Mouse (Mus musculus): Measurements from ENCODE around the gene AI854703. TPM values are rescaled to one million over a fixed set of nuclear protein-coding genes. Genes with fewer than 3 reads are reported as not detected.

The AI854703 gene
- 3.6 TPM for polyA plus RNA-seq (2017; shearing (Covaris generic))

GRCm38 (mm10) chr6:48626464-48626863, at the start of gene AI854703:
TSS of gene AI854703 (plus strand) at chr6:48626764.

GRCm38 (mm10) chr6:48589194-48589750, 37.3 kb upstream of the AI854703 start, which contains the start of gene Gm45021:
TSS of gene Gm45021 (plus strand) at chr6:48589610.

GRCm38 (mm10) chr6:48593158-48594042, 33.2 kb upstream of the AI854703 start, which contains the start of the genes Repin1 and Gm44965:
TSS of gene Repin1 (plus strand) at chr6:48593883.
TSS of gene Gm44965 (plus strand) at chr6:48593941.

DNA sequence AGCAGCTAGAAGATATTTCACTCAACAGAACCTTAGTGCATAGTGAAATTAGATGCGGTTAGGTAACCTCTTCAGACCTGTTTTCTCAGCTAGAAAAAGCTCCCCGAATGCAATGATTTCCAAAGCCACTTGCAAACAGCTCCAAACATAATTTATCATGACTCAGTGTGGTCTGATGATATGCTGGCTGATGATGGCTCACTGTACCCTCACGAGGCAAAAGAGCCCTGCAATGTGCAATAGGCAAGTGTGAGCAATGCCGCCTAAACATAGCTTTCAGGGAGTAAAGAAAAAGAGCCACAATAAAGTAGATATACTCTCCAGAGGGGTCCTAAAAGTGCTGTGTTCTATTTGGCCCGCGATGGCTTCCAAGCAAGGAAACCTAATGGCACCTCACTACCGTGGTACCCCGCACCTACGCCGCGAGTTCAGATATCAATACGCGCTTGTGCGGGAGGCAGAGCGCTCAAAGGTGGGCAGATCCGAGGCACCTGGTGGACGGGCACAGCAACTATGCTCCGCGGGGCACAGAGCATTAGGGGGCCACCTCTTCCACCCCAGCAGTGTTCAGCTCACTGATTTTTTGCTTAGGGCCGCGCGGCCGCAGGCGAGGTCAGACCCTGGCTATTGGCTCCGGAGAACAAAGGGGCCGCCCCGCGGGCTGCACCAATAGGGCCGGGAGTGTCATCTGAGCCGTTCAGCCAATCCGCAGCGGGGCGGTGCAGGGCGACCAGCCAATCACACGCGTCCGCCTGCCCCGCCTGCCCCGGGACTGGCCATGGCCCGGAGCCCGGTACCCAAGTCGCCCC, 25.1 kb upstream of the AI854703 start, which contains the start of gene Zfp775:
Gene Zfp775, plus strand, starts transcription at position 793 of the 809 bp plus-strand sequence.

DNA sequence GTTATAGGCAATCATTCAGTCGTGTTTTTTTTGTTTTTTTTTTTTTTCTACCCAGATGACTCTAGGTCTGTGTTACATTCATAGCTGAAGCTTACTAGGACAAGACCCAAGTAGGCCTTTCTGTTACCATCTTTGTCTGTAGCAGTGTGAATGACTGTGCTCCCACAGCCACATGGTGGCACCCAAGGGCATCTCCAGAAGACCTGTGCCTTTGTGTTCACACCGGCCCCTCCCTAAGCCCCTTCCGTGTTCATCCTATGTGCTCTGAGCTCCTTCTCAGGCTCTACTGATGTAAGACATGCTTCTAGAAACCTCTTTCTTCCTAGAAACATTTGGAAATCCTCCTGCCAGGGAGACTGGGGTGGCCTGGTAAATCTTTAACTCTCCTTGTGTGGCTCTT, 20.4 kb downstream of the AI854703 start, which contains the start of gene Gimap8:
Gene Gimap8, plus strand, starts transcription at position 240 of the 400 bp plus-strand sequence.

DNA sequence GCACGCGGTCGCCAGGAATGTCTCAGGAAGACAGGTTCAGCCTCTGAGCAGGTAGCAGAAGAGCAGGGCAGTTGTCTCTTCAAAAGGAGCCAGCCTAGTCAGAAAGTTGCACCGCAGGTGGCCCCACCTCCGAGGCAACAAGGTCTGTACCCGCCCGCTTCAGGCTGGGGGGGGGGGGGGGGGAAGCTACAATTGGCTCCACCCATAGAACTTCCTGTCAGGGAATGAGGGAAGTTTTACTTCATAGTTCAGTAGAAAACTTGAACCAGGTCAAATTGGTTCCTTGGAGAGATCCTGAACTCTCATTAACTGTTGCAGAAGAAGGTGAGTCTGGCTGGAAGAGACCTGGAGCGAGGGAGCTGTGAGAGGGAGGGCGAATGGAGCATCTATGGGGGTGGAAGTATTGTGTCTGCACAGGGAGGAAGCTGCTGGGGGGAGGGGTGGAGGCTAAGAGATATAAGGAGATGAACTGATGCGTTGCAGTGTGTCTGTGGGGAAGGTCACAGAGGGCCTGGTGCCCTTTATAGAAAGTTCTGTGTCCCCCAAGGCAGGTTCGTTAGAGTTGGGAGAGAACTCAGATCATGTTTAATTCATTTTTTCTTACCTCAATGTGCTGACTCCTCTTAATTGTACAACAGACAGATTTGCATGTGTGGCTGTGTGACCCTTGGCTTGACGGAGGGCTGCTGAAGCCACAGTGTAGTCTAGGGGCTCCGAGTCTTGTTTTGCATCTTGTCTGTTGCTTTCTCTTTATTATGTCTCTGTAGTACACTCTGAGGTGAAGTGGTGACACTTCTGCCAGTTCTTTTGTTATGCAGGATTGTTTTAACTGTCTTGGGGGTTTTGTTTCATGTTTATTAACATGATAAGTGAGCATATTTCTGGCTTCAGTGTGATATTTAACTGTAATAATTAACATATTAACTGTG, 49.6 kb downstream of the AI854703 start, which contains the start of gene Gimap9:
Gene Gimap9, plus strand, starts transcription at position 199 of the 929 bp plus-strand sequence.

Other genes starting within 250 kb of the AI854703 start
- gene Krba1, start 231.2 kb upstream of the AI854703 start, polyA plus RNA-seq (2017; shearing (Covaris generic)), result 33.9 TPM
- gene Zfp467, start 180.9 kb upstream of the AI854703 start, polyA plus RNA-seq (2017; shearing (Covaris generic)), result 17.5 TPM
- 0.32 TPM for gene Sspo, start 178.5 kb upstream of the AI854703 start, polyA plus RNA-seq (2017; shearing (Covaris generic))
- 0.17 TPM for gene Atp6v0e2, start 89.1 kb upstream of the AI854703 start, polyA plus RNA-seq (2017; shearing (Covaris generic))
- gene Lrrc61, start 72.0 kb upstream of the AI854703 start, polyA plus RNA-seq (2017; shearing (Covaris generic)), result 58.0 TPM
- gene Rarres2, start 54.0 kb upstream of the AI854703 start, polyA plus RNA-seq (2017; shearing (Covaris generic)), result 0.70 TPM
- not detected for gene Gm45021, start 37.2 kb upstream of the AI854703 start, polyA plus RNA-seq (2017; shearing (Covaris generic))
- 5.3 TPM for gene Repin1, start 32.9 kb upstream of the AI854703 start, polyA plus RNA-seq (2017; shearing (Covaris generic))
- 1.6 TPM for gene Gm44965, start 32.8 kb upstream of the AI854703 start, polyA plus RNA-seq (2017; shearing (Covaris generic))
- 3.4 TPM for gene Zfp775, start 24.7 kb upstream of the AI854703 start, polyA plus RNA-seq (2017; shearing (Covaris generic))
- 210 TPM for gene Gimap8, start 20.5 kb downstream of the AI854703 start, polyA plus RNA-seq (2017; shearing (Covaris generic))
- gene Gimap9, start 49.4 kb downstream of the AI854703 start, polyA plus RNA-seq (2017; shearing (Covaris generic)), result 321 TPM
- gene Gimap4, start 57.8 kb downstream of the AI854703 start, polyA plus RNA-seq (2017; shearing (Covaris generic)), result 1,867 TPM
- 1,010 TPM for gene Gimap6, start 81.5 kb downstream of the AI854703 start, polyA plus RNA-seq (2017; shearing (Covaris generic))
- 32.1 TPM for gene Gm28053, start 91.8 kb downstream of the AI854703 start, polyA plus RNA-seq (2017; shearing (Covaris generic))
- 594 TPM for gene Gimap7, start 91.9 kb downstream of the AI854703 start, polyA plus RNA-seq (2017; shearing (Covaris generic))
- gene Gimap1, start 112.3 kb downstream of the AI854703 start, polyA plus RNA-seq (2017; shearing (Covaris generic)), result 290 TPM
- 244 TPM for gene Gimap5, start 119.4 kb downstream of the AI854703 start, polyA plus RNA-seq (2017; shearing (Covaris generic))
- 2,373 TPM for gene Gimap3, start 144.1 kb downstream of the AI854703 start, polyA plus RNA-seq (2017; shearing (Covaris generic))
- 6.7 TPM for gene Tmem176a, start 214.2 kb downstream of the AI854703 start, polyA plus RNA-seq (2017; shearing (Covaris generic))
- gene Tmem176b, start 214.7 kb downstream of the AI854703 start, polyA plus RNA-seq (2017; shearing (Covaris generic)), result 13.0 TPM
- not detected for gene Aoc1, start 246.1 kb downstream of the AI854703 start, polyA plus RNA-seq (2017; shearing (Covaris generic))